Mouse (Mus musculus) bone marrow, adult 2 months (tissue): ENCODE results near the gene 1700025G04Rik. TPM values are rescaled to one million over a fixed set of nuclear protein-coding genes. Genes with fewer than 3 reads are reported as not detected.

ENCODE experiments used
- H3K27ac ChIP-seq: fragments of 200-500 bp; 2 replicates; pipeline ENCODE4 v1.5.1; 2012; ENCODE audit warnings: low read depth, mild to moderate bottlenecking, control low read depth, inconsistent platforms, low read length; ENCODE audit not compliant: control insufficient read depth, poor library complexity, insufficient read depth
- H3K4me1 ChIP-seq: fragments of 200-500 bp; 2 replicates; pipeline ENCODE4 v1.6.1; 2011; ENCODE audit warnings: low read length; ENCODE audit not compliant: control insufficient read depth, insufficient read depth
- H3K4me3 ChIP-seq: fragments of 200-500 bp; replicated peaks from 2 replicates; pipeline ENCODE3; 2011; ENCODE audit warnings: mild to moderate bottlenecking, low read depth, low read length, control low read depth; ENCODE audit not compliant: control insufficient read depth
- CTCF ChIP-seq: fragments of 200-500 bp; IDR thresholded peaks from 2 replicates; pipeline ENCODE4 v1.5.1; 2011; ENCODE audit warnings: low read length, control low read depth; ENCODE audit not compliant: control insufficient read depth, insufficient read depth
- POLR2A ChIP-seq: fragments of 200-500 bp; IDR thresholded peaks from 2 replicates; pipeline ENCODE4 v1.6.1; 2011; ENCODE audit warnings: low read depth, mild to moderate bottlenecking, control low read depth, low read length, borderline replicate concordance; ENCODE audit not compliant: control insufficient read depth
- WGBS: fragments of 180-500 bp; shearing (Covaris S2); methylation state at CpG from one replicate; pipeline ENCODE4 v1.1.7; 2018; 5-methylcytosine and 5-hydroxymethylcytosine counted together
- polyA plus RNA-seq: library from polyadenylated mRNA; stranded (reverse); fragments of >200 nt; gene quantifications from 2 replicates; pipeline ENCODE4 v1.2.4, GENCODE M21; 2011; ENCODE audit warnings: low replicate concordance; ENCODE audit not compliant: missing spikeins, insufficient read depth, insufficient read length

Gene 1700025G04Rik
- polyA plus RNA-seq, 1 experiment = 0.92 TPM

DNA sequence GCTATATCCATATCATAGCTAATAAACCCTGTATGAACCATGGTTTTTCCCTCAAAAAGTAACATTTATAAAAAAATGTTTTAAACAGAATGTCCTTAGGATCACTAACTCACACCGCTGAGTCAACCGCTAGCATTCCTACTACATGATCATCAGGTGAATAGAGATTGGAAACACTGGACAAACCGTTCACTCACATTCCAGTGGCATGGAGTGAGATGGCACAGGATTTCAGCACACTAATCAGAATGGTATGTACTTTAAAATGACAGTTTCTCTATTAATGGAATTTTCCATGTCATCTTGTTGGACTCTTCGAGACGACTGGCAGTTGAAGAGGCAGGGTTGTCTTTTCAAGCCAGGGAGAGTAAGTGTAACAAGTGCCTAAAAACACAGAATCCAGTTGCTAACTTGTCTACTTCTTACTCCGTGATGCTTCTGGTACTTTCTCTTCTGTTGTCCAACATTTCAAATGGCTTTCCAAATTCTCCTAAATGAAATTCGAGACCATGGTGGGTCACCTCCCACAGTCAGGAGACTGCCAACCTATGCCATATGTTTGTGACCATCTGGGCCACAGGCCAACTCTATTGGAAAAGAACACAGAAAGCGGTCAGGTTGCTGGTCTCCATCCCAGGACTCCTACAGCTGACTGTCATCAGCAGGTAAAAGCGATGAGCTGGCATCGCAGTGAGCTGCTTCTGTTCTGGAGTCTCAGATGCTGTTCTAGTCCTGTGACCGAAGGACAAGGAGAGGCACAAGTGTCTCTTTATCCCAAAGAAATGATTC is 26.4 kb downstream of the 1700025G04Rik start:
- Histone ChIP-seq H3K27ac (no peak overlapping the region), H3K4me3 (no peak overlapping the region), H3K4me1 (peaks cover 1% of the 10 kb centered on the region; the same call in 1 of the 2 replicates)
- no peak for TF ChIP-seq CTCF
- TF ChIP-seq POLR2A = no peak
- 84% methylated on average over 11 of the region's 11 CpGs for WGBS

DNA sequence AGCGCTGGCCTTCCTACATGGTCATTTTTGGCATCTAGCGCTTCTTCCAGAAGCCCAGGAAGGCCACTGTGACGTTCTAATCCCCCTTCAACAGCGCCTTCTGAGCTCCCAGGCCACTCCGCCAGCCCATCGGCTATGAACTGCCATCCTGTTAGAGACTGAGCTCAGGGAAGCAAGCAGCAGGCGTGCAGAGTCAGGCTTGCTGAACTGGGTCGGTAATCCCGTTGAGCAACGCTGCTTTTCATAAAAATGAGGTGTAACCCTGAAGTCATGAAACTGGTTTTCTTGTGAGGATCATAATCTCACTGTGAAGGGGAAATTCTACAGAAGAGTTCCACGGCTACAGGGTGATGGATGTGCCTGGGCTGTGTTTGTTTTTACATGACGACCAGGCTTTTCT is 28.2 kb downstream of the 1700025G04Rik start:
- 85% methylated on average over 12 of the region's 12 CpGs for WGBS
- Histone ChIP-seq H3K4me3 (no peak overlapping the region), H3K4me1 (peaks cover 1% of the 10 kb centered on the region; the same call in 1 of the 2 replicates), H3K27ac (no peak overlapping the region)
- no peak for TF ChIP-seq CTCF
- no peak for TF ChIP-seq POLR2A

DNA sequence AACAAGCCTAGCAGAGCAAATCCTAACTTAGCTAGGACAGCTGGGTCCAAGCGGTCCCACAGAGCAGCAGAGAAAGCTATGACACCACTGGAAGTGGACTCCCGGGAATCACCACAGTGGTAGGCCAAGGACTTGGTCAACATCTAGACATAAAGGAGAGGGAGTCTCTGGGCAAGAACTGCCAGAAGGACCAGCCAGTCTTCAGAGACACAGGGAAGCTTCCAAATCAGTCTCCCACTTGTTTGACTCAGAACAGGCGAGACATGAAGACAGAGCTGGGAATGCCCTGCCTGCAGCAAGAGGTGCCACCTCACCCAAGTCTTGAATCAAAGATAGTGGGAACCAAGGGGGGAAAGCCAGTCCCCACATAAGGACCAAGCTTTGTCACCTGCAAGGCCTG is 29.7 kb downstream of the 1700025G04Rik start:
- H3K4me3 ChIP-seq = no peak overlapping the region
- TF ChIP-seq CTCF = no peak
- no peak for TF ChIP-seq POLR2A
- peaks cover 1% of the 10 kb centered on the region; the same call in 1 of the 2 replicates for H3K4me1 ChIP-seq
- no peak overlapping the region for H3K27ac ChIP-seq
- WGBS = 80% methylated on average over 3 of the region's 3 CpGs

DNA sequence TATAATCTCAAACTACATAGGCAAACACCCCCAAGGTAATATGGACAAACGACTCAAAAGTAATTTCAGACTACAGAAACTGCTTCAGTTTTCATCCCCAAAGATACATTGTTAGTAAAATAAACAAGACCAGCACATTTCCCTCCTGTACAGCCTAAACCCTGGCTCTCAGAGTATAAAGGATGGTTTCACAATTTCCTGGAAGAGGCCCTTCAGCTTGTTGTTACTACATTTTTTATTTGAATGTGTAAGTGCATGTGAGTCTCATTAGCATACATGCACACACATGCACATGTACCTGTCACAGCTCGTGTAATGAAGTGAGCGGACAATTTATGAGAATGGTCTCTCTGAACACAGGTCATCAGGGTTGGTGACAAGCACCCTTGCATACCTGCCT is 31.1 kb downstream of the 1700025G04Rik start:
- Histone ChIP-seq H3K4me1 (peaks cover 1% of the 10 kb centered on the region; the same call in 1 of the 2 replicates), H3K27ac (no peak overlapping the region), H3K4me3 (no peak overlapping the region)
- TF ChIP-seq POLR2A = no peak
- no peak for TF ChIP-seq CTCF
- 66% methylated on average over 3 of the region's 3 CpGs for WGBS

DNA sequence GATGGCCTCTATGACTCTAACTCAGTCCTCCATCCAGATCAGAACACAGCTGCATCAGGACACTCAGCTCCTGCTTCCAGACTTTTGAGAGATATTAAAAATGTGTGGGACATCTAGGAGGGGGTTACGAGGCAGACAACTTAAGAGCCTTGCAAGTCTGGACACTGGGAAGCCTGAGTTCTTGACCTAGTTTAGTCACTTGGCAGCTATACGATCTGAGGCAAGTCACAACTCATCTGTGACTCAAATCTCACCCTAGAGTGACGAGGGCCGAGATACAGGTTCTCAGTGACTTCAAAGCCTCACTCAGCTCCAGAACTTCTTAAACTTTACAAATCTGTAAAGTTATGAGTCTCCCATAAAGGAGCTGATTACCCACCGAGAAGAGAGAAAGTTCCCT is 36.8 kb downstream of the 1700025G04Rik start:
- WGBS = 84% methylated on average over 5 of the region's 5 CpGs
- no peak for TF ChIP-seq POLR2A
- TF ChIP-seq CTCF = no peak
- no peak overlapping the region for H3K27ac ChIP-seq
- no peak overlapping the region for H3K4me3 ChIP-seq
- H3K4me1 ChIP-seq = no peaks in the 10 kb centered on the region; the same call in 1 of the 2 replicates

DNA sequence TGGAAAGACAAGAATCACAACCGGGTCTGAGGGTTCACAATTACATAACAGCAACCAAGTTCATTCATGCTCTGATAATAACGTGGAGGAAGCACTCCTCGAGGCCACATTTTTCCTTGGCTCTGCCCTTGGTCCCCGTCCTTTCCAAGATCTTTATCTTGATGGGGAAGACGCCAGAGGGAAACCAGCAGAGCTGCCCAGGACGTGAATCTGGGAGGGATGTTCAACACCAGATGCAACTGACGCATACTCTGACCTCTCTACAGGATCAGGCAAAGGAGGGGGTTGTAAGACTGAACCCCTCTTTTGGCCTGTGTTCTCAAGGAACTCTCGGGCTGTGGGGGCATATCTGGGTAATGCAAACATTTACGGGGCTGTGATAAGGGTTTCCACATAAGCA is 38.1 kb downstream of the 1700025G04Rik start:
- 71% methylated on average over 9 of the region's 9 CpGs for WGBS
- Histone ChIP-seq H3K4me3 (no peak overlapping the region), H3K4me1 (no peaks in the 10 kb centered on the region; the same call in 1 of the 2 replicates), H3K27ac (no peak overlapping the region)
- TF ChIP-seq CTCF (no peak), POLR2A (no peak)

DNA sequence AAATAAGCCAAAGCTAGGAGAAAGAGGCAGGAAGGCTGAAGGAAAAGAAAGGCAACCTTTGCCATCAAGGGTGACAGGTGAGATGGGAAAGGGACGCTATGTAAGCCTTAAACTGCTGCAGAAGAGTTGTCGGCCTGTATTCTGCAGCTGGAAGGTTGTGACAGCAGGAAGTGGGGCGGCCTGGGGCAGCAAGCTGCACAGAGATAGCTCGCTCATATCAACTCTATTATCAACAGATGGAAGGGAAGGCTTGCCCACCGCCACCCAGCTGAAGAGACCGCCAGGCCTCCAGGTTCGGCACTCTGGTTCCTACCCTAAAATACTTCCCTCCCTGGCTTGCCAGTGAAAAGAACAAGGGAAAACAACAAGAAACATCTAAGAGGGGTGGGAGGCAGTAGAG is 39.9 kb downstream of the 1700025G04Rik start:
- 55% methylated on average over 7 of the region's 7 CpGs for WGBS

DNA sequence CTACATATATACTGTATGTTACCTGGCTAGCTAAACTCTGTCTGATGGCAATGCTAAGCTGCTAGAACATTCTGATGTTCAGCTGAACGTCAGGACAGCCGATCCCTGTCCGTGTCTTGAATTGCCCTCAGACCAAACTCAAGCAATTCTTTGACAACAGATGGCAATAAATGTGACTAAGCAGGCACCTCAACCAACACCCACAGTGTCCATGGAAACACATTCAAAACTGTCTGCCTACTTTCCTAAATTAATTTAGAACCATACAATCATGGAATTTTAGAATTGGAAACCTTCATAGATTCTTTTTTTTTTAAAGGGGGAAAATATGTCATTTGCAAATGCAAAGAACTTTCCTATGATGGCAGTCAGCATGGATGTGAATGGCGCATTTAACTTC is 41.6 kb downstream of the 1700025G04Rik start:
- TF ChIP-seq CTCF (no peak), POLR2A (no peak)
- H3K4me1 ChIP-seq = no peaks in the 10 kb centered on the region; the same call in 1 of the 2 replicates
- WGBS = 89% methylated on average over 4 of the region's 4 CpGs
- H3K4me3 ChIP-seq = no peak overlapping the region
- H3K27ac ChIP-seq = no peak overlapping the region

More for the DNA sequence above, 39.9 kb downstream of the 1700025G04Rik start:
- Histone ChIP-seq H3K27ac (no peak overlapping the region), H3K4me3 (no peak overlapping the region), H3K4me1 (no peaks in the 10 kb centered on the region; the same call in 1 of the 2 replicates)
- no peak for TF ChIP-seq POLR2A
- no peak for TF ChIP-seq CTCF

DNA sequence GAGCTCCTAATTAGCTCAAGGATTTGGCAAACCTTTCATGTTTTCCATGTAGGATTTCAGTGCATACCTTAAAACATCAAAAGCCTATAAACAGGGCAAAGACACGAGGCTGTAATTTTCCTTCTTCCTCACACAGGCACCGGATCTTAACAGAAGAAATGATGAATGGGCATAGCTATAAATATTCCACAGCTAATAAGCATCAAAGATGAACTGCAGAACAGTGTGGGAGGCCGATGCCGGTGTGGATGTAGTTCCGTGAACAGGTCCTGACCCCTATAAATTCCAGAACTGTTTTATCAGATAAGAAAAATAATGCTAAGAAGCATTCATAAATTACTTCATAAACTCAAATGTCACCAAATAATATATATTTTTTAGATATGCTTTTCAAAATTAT is 42.5 kb downstream of the 1700025G04Rik start:
- WGBS = 76% methylated on average over 5 of the region's 5 CpGs
- no peak for TF ChIP-seq POLR2A
- H3K4me1 ChIP-seq = no peaks in the 10 kb centered on the region; the same call in 1 of the 2 replicates

More for the DNA sequence above, 42.5 kb downstream of the 1700025G04Rik start:
- H3K4me3 ChIP-seq = no peak overlapping the region
- no peak overlapping the region for H3K27ac ChIP-seq
